In the genomic region with DNA sequence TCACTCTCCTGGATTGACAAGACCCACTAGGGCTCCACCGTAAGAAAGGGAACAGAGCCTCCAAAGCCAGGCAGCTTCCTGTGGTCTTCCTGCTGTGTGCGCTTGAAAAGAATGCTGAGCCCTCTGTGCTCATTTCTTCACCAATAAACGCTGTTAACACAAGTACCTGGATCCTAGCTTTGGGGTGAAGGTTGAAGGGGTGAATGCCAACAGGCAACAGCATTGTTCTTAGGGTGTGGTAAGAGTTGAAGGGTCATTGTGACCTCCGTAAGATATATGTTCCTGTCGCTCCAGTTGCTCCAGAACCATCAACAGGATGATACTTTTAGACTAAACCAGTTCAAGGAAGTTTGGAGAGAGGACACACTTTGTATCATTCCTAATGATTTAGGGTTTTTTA, we compare ENCODE assay signal across 25 mouse cellular contexts. TPM values are rescaled to one million over a fixed set of nuclear protein-coding genes. Genes with fewer than 3 reads are reported as not detected.
DNase-seq lines count a peak whose midpoint lies in the region; ATAC-seq lines count a peak whose summit lies in the region.
"Had no signal": no experiment of that assay in that cellular context is flagged by ENCODE, and none has a peak within 500 bp of the region (broad histone marks: within the 10 kb centered on the region; RNA-seq: fewer than 3 reads in every experiment).

Ambp (minus strand) TSS at position 101 of the 400 bp plus-strand sequence.

- H3K27ac ChIP-seq in heart, embryonic 10.5 days = no peak within 1 kb of the TSS
- no peak within 1 kb of the TSS for H3K27ac ChIP-seq in intestine, embryonic 15.5 days
- H3K27ac ChIP-seq in liver, embryonic 16.5 days (ENCODE audit: low read length) = peak within 1 kb of the TSS; percentile 48
- H3K27ac ChIP-seq: heart, adult 2 months; hindbrain, embryonic 10.5 days; hindbrain, postnatal 0 days; limb, embryonic 12.5 days; macrophage; midbrain, embryonic 10.5 days; neural tube, embryonic 12.5 days had no signal

- H3K9ac ChIP-seq in intestine, embryonic 15.5 days = no peak within 1 kb of the TSS
- H3K9ac ChIP-seq in liver, embryonic 16.5 days (ENCODE audit: low read depth, low read length) = peak within 1 kb of the TSS; percentile 34; the same call in 1 of the 2 replicates
- H3K9ac ChIP-seq: limb, embryonic 12.5 days; neural tube, embryonic 12.5 days had no signal

- peaks cover 16% of the 10 kb centered on the region for H3K27me3 ChIP-seq in heart, embryonic 10.5 days (ENCODE audit: insufficient read depth, poor library complexity, severe bottlenecking)
- H3K27me3 ChIP-seq in intestine, embryonic 15.5 days (replicated peaks) = no peaks in the 10 kb centered on the region
- no peaks in the 10 kb centered on the region for H3K27me3 ChIP-seq in liver, embryonic 16.5 days (ENCODE audit: control insufficient read depth, insufficient read depth, low read depth, low read length)
- H3K27me3 ChIP-seq: limb, embryonic 12.5 days; neural tube, embryonic 12.5 days had no signal

- H3K4me3 ChIP-seq in heart, embryonic 10.5 days = no peak within 1 kb of the TSS
- H3K4me3 ChIP-seq in intestine, embryonic 15.5 days (replicated peaks) = no peak within 1 kb of the TSS
- peak within 1 kb of the TSS; percentile 57 for H3K4me3 ChIP-seq in liver, embryonic 16.5 days (ENCODE audit: low read depth, low read length)
- H3K4me3 ChIP-seq: heart, adult 2 months; hindbrain, embryonic 10.5 days; limb, embryonic 12.5 days; midbrain, embryonic 10.5 days; neural tube, embryonic 12.5 days had no signal

- WGBS in heart, embryonic 10.5 days = 62% methylated on average over 5 of the region's 5 CpGs
- WGBS in intestine, embryonic 15.5 days = 66% methylated on average over 5 of the region's 5 CpGs
- WGBS in liver, embryonic 16.5 days (ENCODE audit: insufficient replicate concordance) = 29% methylated on average over 5 of the region's 5 CpGs

- no peaks in the 10 kb centered on the region for H3K36me3 ChIP-seq in heart, embryonic 10.5 days
- no peaks in the 10 kb centered on the region for H3K36me3 ChIP-seq in intestine, embryonic 15.5 days
- no peaks in the 10 kb centered on the region for H3K36me3 ChIP-seq in liver, embryonic 16.5 days (ENCODE audit: control insufficient read depth, insufficient read depth)
- H3K36me3 ChIP-seq: hindbrain, embryonic 10.5 days; limb, embryonic 12.5 days; midbrain, embryonic 10.5 days; neural tube, embryonic 12.5 days had no signal

- H3K4me2 ChIP-seq in intestine, embryonic 15.5 days (replicated peaks) = no peak within 1 kb of the TSS
- H3K4me2 ChIP-seq in liver, embryonic 16.5 days (ENCODE audit: low read depth, low read length) = no peak within 1 kb of the TSS
- H3K4me2 ChIP-seq: limb, embryonic 12.5 days; neural tube, embryonic 12.5 days had no signal

- H3K4me1 ChIP-seq in heart, embryonic 10.5 days = peaks cover 5% of the 10 kb centered on the region; the same call in 1 of the 2 replicates
- H3K4me1 ChIP-seq in intestine, embryonic 15.5 days (replicated peaks) = no peaks in the 10 kb centered on the region
- H3K4me1 ChIP-seq in liver, embryonic 16.5 days (ENCODE audit: control insufficient read depth, low read depth, low read length) = no peaks in the 10 kb centered on the region; the same call in none of the 2 replicates
- H3K4me1 ChIP-seq: hindbrain, embryonic 10.5 days; limb, embryonic 12.5 days; midbrain, embryonic 10.5 days; neural tube, embryonic 12.5 days had no signal

- DNase-seq in heart, embryonic 10.5 days (ENCODE audit: low spot score) = no peak
- DNase-seq in heart, adult 11 months = no peak
- peak; percentile 10 for DNase-seq in ES-CJ7 (ENCODE audit: low read depth, low spot score)
- DNase-seq in yolk sac, embryonic 10.5 days (ENCODE audit: low spot score) = no peak
- DNase-seq in left cerebral cortex, adult 18-20 months (ENCODE audit: low spot score in 2 of 2) = no peak
- DNase-seq: adrenal gland, adult 2 months; cerebellum, adult 2 months; gastrocnemius, postnatal 14 days; heart, adult 2 months; kidney, adult 8-10 months; kidney, postnatal 36 days; layer of hippocampus, adult 9-11 months; right cerebral cortex, adult 18-20 months; thymus, adult 18-20 months; thymus, postnatal 4 days had no signal

- H3K9me3 ChIP-seq in heart, embryonic 10.5 days = no peaks in the 10 kb centered on the region
- no peaks in the 10 kb centered on the region for H3K9me3 ChIP-seq in intestine, embryonic 15.5 days
- H3K9me3 ChIP-seq in liver, embryonic 16.5 days (replicated peaks; ENCODE audit: control insufficient read depth, low read length) = no peaks in the 10 kb centered on the region
- H3K9me3 ChIP-seq: hindbrain, embryonic 10.5 days; limb, embryonic 12.5 days; midbrain, embryonic 10.5 days; neural tube, embryonic 12.5 days had no signal

- no peak for ATAC-seq in intestine, embryonic 15.5 days
- no peak for ATAC-seq in liver, embryonic 16.5 days (ENCODE audit: low read depth)
- ATAC-seq: forebrain, embryonic 14.5 days; hindbrain, postnatal 0 days had no signal

RNA-seq across cellular contexts. Expression of gene Ambp, which starts in this region (rescaled TPM):
- polyA plus RNA-seq in heart, embryonic 10.5 days (2016; fragmentation: Nextera tagmentation; extraction: Ambion mirVana) = 5.8 and 158 TPM in 2 replicates
- polyA plus RNA-seq in intestine, embryonic 15.5 days (2015; fragmentation: Nextera tagmentation; extraction: Ambion mirVana) = 48.8 and 71.7 TPM in 2 replicates
- 1,608 and 1,736 TPM in 2 replicates for polyA plus RNA-seq in liver, embryonic 16.5 days (2015; fragmentation: Nextera tagmentation; extraction: Ambion mirVana)
- not detected for total RNA-seq in left cerebral cortex, adult 18-20 months (2021)
- total RNA-seq: gastrocnemius, postnatal 14 days; heart, adult 2 months; hindbrain, postnatal 0 days had no signal
- polyA plus RNA-seq: C2C12; cerebellum, adult 2 months; forebrain, embryonic 14.5 days; heart, adult 2 months; hindbrain, embryonic 10.5 days; hindbrain, postnatal 0 days; macrophage; midbrain, embryonic 10.5 days had no signal

Comparison
In these comparisons a context has a peak if more than half of its experiments do, and no peak if none do; other contexts are left out.
1. RNA of gene Ambp (polyA plus RNA-seq): 1,608 to 1,736 TPM in liver, embryonic 16.5 days; 5.8 to 158 TPM in heart, embryonic 10.5 days and 48.8 to 71.7 TPM in intestine, embryonic 15.5 days; every median in the first group is over 10 times any median in the second.